Mouse (Mus musculus) left cerebral cortex, postnatal 36 days (tissue): ENCODE results near the gene Hic1. TPM values are rescaled to one million over a fixed set of nuclear protein-coding genes. Genes with fewer than 3 reads are reported as not detected.

ENCODE experiments used
- DNase-seq, 2 experiments: peaks; one replicate each; pipeline ENCODE4 v3.0.0; 2021 to 2022; ENCODE audit warnings: low spot score in 2 of 2, mixed read lengths in 1 of 2
- intact Hi-C: fragments of 180-260 bp; cut with DNase I; formaldehyde crosslinking; loops from one replicate; pipeline ENCODE4 v1.15.1; 2025
- total RNA-seq, 2 experiments: library from RNA; stranded (reverse); gene quantifications; 2 replicates each; pipeline ENCODE4 v1.2.3; 2021

Gene Hic1
- total RNA-seq, 2 experiments from 2014 or later, result 2.7 to 3.3 TPM

DNA sequence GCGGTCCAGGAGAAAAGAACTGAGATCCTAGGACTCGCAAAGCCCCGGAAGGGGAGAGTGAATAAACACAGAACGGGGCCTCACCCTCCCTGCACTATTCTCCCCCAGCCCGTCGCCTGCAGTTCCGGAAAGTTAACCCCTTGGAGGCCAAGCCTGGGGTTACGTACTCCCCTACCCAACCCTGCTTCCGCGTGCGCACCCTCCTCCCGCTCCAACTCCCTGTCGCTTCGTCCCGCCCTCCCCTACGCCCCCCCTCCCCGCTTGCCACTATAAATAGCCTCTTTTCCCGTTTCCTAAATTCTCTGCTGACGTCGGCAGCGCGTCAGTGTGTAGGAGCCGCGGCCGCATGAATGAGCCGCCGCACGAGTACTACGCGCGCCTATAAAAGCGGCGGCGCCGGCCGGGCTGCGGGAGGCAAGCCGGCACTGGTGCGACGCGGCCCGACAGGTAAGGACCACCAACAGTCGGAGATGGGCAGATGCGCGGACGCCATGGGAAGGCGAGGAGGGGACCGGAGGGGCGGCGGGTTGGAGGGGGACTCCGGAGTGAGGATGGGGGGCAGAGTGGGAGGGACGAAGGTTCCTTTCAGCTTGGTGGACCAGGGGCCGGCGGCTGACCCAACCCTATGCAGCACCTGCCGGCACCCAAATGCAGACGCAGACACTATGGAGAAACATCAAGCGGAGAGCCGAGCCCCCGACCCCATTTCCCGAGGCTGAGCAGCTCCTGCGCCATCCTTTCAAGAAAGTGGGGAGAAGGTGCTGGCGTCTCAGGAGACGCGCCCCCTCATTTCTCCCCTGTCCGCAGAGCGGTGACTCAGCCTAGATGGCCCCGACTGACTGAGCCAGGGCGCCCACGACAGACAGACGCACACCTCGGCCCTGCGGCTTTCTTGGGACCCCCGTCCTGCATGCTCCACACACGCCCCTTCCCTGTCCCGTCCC is 3.1 kb upstream of the Hic1 start:
- peak in 1 of 2 experiments; percentile 84 for DNase-seq
- intact Hi-C loops, result loop anchor here (10.0 kb wide), 1 partner anchor 338 kb away; the partner anchor contains the start of gene Mnt

DNA sequence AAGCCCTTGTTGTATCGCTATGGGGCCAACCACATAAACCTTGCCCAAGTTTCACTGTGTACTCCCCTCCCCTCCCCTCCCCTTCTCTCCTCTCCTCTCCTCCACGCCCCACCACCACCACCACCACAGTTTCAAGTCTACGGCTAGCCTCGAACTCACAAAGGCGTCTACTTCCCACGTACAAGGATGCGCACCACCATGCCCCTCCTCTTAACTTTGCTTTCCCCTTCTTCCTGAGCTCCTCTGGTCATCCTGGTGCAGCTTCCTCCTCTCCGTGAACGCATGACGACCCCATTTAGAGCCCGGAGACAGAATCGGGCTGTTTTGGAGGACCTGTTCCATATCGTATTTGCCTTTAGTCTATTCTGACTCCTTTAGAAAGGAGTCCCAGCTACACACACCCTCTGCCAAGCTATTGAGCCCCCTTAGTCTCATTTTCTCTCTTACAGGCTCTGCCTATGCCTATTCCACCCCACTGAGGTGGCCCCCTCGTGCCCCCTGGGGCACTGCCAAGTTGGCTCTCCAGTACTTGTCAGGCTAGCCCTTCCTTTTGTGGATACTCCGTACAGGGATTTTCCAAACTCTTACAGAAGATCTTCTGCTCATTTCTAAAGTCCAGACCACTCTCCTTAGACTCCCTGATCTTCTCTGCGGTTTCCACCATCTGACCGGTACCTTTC is 2.0 kb upstream of the Hic1 start:
- intact Hi-C loops, result loop anchor here (10.0 kb wide), 1 partner anchor 337 kb away; the partner anchor contains the start of gene Mnt
- no peak for DNase-seq

DNA sequence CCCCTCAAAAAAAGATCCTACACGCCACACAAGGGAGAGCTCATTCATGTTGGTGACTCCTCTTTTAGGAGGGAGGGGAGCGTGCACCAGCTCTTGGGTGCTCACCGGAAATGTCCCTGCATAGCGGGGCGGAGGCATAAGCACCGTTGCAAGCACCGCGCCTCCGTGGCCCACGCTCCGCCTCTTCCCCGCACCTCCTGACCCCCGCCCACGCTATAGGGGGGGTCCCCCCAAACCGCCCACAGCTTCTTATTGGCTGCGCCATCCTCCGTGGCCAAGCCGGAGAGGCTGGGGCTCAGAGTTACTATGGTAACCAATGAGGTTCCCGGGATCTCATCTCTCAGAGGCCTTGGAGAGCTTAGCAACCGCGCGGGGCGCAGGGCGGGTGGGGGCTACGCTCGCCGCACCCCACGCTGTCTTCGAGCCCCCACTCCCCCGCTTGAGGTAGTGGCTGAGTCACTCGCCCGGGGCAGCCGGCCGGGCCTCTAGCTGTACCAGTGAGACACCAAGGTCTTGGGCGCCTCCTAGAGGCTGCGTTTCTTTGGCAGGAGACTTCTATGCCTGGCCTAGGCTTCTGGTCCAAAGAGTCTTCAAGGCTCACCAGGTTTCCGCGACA is 925 bp upstream of the Hic1 start:
- peak; percentile 90 for DNase-seq
- intact Hi-C loops, result loop anchor here (10.0 kb wide), 1 partner anchor 335 kb away; the partner anchor contains the start of gene Mnt

DNA sequence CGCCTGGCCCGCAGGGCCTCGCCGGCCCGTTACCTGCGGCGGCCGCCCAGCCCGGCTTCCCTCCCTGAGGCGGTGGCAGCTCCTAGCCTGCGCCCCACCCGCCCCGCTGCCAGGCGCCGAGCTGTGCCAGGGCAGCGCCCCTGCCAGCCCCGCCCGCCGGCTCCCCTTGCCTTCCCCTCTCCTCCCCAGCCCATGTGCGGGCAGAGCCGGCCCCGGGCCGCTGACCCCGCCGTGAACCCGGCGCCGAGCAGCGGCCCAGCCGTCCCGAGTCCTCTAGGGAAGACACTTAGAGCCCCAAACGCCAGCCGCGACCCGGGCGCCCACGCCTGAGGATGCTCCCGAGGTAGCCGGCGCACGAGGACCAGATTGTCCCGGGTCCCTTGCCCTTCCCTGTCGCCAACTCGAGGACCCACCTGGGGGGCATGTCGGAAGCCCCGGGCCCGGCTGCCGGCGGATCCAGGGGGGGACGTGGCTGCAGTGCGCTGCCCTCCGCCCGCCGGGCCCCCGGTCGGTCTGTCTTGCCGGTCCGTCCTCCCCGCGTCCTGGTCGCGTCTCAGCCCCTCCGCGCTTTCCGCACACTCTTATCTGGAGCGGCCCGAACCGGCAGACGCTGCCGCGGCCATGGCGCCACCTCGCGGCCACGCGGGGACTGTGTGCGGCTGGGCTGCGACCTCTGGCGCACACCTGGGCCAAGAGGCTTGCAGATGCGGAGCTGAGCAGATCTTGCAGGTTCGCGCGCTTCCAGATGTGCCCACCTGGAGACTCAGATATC is 543 bp downstream of the Hic1 start:
- intact Hi-C loops, result no loop called here
- DNase-seq, result peak; percentile 79 to 83

DNA sequence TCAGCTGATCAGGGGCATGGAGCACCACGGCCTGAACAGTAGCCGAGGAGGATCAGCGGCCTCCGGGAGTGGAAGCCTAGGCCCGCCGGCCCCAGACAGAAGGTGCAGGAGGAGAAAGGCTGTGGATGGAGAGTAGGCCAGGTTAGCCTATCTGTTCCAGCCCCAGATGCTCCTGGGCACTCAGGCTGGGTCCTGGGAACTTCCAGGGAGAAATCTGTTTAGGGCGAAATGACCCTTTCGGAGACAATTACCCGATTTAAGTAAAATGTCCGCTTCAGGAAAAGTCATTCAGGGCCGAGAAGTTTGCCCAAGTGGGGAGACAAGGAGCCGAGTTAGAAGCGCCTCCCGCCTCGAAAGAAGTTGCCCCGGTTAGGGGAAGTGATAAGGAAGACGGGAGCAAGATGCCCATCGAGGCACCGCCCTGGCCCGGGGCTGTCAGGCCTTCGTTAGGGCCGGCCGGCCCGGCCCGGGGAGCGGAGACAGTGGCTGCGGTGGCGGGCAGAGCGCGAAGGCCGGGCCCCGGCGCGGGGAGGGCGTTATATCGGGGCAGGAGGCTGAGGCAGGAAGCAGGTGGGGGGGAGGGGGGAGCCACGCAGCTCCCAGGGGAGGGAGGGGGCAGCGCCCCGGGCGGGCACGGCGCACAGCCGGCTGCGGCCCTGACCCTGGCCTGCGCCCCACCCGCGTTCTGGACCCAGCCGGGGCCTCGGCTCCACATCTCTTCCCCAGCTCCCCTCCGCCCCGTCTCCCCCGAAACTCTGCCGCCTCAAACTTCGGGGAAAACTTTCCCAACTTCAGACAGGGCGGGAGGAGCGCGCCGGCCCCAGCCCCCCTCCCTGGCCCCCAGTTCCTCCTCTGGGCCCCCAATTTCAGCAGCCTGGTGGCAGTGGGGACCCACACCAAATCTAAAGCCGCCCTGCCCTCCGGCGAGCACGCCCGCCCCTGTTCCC is 1.4 kb downstream of the Hic1 start:
- DNase-seq, result no peak
- intact Hi-C loops, result loop anchor here (2.0 kb wide), 1 partner anchor 221 kb away; no protein-coding TSS in a partner anchor

DNA sequence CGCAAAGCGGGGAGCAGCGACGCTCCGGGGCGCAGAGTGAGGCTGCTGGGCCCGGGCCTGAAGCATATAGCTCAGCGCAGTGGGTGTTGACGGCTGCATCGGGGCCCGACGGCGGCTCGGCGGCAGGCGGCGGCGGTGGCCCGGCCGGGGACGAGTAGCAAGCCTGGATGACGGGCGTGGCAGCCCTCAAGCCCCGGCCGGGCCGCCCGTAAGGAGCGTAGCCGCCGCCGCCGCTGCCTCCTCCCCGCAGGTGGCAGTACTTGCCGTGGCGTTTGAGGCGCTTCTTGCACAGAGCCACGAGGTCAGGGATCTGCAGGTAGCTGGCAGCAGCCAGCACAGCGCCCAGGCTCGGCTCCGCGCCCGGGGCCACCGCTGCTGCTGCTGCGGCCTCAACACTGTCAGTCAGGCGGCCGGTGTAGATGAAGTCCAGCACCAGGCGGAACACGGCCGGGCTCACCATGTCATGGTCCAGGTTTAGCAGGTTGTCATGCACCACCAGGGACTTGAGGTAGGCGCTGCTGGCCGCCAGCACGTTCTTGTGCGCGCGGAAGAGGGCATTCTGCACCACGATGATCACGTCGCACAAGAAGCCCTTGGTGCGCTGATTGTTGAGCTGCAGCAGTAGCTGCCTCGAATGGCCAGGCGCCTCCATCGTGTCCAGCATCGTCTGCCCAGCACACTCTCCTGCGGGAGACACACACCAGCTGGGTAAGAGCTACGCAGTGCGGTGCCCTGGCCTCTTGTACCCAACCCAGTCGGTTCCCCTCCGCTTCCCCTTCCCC is 2.3 kb downstream of the Hic1 start:
- intact Hi-C loops, result loop anchor here (2.0 kb wide), 1 partner anchor 220 kb away; no protein-coding TSS in a partner anchor
- no peak for DNase-seq

DNA sequence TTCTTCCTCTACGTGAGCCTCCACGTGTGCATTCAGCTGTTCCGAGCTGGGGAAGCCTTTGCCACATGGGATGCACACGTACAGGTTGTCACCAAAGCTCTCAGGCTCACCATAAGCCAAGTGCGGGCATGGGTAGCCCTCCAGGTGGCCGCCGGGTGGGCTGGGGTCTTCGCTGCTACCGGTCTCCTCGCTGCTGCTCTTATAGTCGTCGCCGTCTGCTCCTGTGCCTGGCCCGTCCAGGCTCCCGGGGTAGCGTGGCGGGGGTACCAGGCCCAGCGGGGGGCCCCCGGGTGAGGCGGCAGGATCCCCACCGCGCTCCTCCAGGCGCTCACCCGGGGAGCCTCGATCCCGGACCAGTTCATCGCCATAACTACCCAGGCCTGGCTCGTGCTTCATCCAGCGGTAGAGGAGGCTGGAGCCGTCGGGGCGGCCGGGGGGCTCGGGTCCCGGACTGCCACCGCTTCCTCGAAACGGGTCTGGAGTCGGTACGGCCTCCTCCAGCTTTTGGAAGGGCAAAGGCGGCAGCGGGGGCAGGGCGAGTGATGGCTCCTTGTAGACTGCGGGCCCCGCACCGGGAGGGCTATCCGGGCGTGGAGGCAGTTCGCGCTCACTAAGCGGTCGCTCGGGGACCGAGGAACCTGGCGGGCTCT is 3.0 kb downstream of the Hic1 start:
- DNase-seq, result no peak
- intact Hi-C loops, result loop anchor here (2.0 kb wide), 1 partner anchor 220 kb away; no protein-coding TSS in a partner anchor

DNA sequence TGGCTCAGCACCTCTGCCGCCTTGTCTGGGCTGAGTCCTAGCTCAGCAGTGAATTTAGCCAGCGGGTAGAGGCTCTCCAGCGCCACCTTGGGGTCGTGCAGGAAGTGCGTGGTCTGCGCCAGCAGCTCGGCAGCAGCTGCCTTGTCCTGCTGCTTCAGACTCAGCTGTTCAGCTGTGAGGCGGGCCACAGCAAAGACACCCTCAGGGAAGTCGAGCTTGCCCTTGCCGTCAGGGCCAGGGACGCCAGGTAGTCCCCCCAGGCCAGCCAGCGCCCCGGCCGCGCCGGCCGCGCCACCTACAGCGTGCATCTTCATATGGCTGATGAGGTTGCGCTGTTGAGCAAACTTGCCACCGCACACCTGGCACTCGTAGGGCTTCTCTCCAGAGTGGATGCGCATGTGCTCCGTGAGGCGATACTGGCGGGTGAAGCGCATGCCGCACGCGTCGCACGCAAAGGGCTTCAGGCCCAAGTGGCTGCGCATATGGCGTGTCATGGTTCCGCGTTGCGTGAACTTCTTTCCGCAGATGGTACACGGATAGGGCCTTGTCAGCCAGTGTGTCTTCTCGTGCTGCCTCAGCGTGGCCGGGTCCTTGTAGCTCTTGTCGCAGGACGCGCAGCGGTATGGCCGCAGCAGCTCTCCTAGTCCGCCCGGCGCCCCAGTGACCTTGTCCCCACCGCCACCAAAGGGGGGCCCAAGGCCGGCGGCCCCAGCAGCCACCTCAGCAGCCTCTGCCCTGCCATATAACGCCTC is 3.7 kb downstream of the Hic1 start:
- peak; percentile 81 to 85 for DNase-seq
- intact Hi-C loops, result loop anchor here (2.0 kb wide), 2 partner anchors 185 to 219 kb away; no protein-coding TSS in a partner anchor

DNA sequence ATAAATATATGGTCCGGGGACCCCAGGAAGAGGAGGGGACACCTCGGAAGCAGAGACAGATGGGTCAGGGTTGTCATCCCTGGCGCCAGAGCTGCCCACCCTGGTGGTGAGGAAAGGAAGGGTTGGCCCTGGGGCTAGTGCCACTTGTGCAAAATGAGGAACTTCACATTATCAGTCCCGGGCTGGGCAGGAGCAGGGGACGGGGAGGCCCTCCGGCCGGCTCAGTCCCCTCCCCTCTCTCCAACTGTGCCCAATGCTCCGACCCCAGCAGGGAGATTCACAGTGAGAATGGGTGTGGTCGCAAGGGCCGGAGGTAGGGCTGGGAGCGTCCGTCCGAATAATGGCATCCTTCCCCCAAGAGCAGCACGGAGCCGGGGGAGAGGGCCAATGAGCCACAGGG is 4.6 kb downstream of the Hic1 start:
- intact Hi-C loops, result loop anchor here (2.0 kb wide), 1 partner anchor 184 kb away; no protein-coding TSS in a partner anchor
- no peak for DNase-seq

DNA sequence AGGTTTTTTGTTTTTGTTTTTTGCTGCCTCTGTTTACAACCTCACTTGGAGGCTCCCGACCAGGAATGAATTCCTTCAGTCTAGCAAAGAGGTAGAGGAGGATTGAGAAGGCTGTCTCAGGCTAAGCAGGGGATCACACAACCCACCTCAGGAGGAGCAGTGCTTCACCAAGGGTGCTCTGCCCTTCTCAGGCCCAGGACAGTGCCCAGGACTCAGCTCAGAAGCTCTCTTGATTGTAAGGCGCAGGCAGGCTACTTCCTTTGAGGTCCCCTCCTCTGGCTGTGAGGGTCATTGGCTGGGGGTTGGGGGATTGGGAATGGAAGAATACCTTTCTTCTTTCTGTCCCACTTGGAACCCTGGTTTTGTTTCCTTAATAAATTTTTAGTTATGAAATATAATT is 5.3 kb downstream of the Hic1 start:
- intact Hi-C loops, result loop anchor here (2.0 kb wide), 1 partner anchor 183 kb away; no protein-coding TSS in a partner anchor
- no peak for DNase-seq

DNA sequence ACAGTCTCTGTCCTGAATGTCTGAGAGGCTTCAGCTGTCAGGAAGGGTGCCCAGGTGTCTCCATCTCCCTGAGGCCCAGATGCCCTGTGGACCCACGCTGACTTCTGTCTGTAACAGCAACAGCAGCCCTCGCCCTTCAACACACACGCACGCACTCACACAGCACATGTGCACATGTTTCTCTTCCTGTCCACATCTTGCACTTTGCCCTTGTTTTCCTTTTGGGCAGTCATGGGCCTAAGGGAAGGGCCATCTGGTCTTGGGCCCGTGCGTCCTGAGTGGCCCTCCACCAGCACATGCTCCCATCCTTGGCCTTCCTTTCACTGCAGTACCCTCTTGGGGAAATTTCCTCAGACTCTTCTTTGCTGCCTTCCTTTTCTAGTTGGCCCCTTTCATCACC is 5.9 kb downstream of the Hic1 start:
- intact Hi-C loops, result no loop called here
- no peak for DNase-seq

DNA sequence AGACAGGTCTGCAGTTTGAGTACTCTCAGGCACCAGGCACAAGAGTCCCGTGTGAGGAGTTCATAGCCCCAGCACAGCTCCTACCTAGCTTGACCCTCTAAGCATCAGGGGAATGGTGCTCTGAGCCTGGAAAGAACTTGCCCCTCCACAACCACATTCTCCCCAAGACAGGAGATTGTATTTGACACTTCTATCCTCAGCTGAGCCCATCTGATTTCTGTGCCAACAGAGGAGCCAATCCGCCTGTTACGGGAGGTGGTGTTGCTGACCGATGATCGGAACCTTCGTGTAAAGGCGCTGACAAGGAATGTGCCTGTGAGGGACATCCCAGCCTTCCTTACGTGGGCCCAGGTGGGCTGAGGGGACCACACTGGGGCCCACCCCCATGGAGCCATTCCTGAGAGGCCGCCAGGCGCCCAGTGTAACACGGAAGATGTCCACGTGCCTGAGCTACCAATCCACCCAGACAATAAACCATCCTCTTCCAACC is 6.7 kb downstream of the Hic1 start:
- intact Hi-C loops, result no loop called here
- DNase-seq, result no peak

DNA sequence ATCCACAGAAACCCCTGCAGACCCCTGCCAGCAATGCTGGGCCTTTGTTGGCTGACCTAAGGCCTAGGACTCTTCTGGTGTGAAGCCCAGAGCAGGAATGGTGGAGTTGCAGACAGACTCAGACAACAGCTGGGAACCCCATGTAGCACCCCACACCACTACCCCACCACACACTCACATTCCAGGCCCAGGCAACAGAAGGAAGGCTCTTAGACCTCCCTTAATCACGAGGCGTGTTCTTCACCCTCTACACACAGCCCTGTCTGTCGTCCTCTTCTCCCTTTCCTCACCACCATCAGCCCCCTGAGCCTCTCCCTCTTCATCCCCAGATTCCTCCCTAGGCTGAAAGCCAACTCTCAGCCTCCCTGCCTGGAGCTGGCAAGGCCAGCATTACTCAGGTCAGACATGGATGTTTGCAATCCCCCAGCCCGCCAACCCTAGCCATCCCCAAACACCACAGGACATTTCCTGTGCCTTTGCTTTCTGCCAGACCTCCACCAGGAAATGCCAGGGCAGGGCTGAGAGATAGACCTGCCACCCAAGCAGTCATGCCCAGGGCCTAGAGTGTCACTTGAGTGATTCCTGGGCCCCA is 7.8 kb downstream of the Hic1 start:
- DNase-seq, result no peak
- intact Hi-C loops, result no loop called here

DNA sequence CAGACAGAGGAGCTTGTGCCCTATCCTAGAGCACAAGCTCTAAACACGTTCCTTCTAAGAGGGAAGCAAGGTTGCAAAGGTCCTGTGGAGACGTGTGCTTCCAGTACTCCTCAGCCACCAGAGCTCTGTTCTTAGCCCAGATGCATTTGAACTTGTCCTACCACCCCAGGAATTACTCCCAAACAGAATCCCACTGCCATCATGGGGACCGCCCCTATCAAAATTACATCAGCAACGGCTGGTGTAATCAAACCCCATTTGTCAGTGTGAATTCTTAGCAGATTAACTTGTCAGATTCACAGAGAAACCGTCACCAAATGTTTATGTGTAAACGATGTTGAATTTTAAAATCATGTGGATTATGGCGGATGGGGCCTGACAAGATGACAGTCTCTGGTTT is 8.4 kb downstream of the Hic1 start:
- intact Hi-C loops, result no loop called here
- no peak for DNase-seq

DNA sequence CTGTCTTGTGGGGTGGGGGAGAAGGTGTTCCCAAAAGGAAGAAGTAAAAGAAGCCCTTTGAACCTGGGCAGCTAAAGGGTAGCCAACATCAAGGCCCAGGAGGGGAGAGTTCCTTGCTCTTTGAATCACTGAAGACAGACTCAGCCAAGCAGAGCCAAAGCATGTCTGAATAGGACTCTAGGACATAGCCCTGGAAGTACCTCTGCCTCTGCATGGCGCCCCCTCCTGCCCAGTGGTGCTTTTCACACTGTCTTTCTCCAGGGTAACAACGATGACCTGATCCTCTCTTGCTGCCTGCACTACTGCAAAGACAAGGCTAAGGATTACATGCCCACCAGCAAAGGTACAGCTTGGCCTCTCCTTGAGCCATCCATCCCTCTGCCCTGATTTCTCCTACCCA is 9.8 kb downstream of the Hic1 start:
- intact Hi-C loops, result no loop called here
- no peak for DNase-seq

DNA sequence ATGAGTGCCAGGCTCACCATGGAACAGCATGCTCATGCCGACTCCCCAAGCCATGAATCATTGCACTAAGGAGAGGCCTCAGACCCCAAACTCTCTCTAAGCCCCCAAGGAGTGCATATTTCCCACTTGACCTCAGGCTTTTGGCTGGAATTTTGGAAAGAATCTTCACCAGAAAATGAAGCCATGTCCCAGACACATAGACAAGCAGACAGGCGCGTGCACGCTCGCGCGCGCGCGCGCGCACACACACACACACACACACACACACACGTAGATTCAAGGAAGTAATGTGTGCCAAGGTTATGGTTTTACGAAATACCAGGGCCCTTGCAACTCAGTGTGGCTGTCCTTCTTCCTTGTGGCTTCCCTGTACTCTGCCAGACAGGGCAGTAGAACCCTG is 10.9 kb downstream of the Hic1 start:
- intact Hi-C loops, result no loop called here
- no peak for DNase-seq
